ENCODE assay signal across 8 mouse cellular contexts in the genomic region with DNA sequence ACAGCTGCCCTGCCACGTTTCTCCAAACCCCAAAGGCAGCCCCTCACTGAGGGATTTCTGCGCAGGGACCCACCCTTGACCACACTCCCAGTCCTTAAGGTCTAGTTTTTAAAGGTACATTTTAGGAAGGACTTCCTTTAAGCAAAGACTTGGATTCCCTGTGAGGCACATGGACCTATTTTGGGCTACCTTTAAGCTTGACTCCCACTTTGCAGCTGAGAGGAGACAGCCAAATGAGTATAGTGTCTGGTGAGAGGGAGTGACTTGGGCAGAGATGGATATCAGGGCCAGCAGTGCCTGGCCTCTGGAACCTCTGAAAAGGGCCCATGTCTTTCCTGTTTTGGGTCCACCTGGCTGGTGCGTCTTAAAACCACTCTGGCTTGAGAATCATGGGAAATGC. TPM values are rescaled to one million over a fixed set of nuclear protein-coding genes. Genes with fewer than 3 reads are reported as not detected.
A peak's percentile ranks its signal among the peaks of the same experiment; 100 is the strongest.
DNase-seq lines count a peak whose midpoint lies in the region; ATAC-seq and TF ChIP-seq lines count a peak whose summit lies in the region.

No protein-coding gene starts in this region.

- no peak for TF ChIP-seq CTCF in midbrain, postnatal 0 days (IDR thresholded peaks at IDR 0.05)

- no peak for DNase-seq in kidney, postnatal 36 days
- no peak for DNase-seq in embryonic facial prominence, embryonic 11.5 days (ENCODE audit: low spot score)
- DNase-seq in intestine, embryonic 14.5 days (ENCODE audit: low spot score), result no peak
- no peak for DNase-seq in midbrain, postnatal 0 days (ENCODE audit: low spot score)
- no peak for DNase-seq in frontal cortex, postnatal 25 days (ENCODE audit: low spot score in 2 of 2)
- no peak for DNase-seq in spleen, postnatal 4 days (ENCODE audit: low spot score in 2 of 2)
- no peak for DNase-seq in adrenal gland, postnatal 25 days

- WGBS in kidney, embryonic 14.5 days, result 40% methylated on average over 3 of the region's 3 CpGs
- whole genome bisulfite sequencing in embryonic facial prominence, embryonic 11.5 days, result 25% methylated on average over 3 of the region's 3 CpGs
- WGBS in intestine, embryonic 14.5 days, result 33% methylated on average over 3 of the region's 3 CpGs
- WGBS in midbrain, postnatal 0 days, result 37% methylated on average over 3 of the region's 3 CpGs

- peaks cover 14% of the 10 kb centered on the region for H3K4me1 ChIP-seq in kidney, embryonic 14.5 days (ENCODE audit: control insufficient read depth, insufficient read depth, low read length)
- H3K4me1 ChIP-seq in embryonic facial prominence, embryonic 11.5 days (ENCODE audit: control insufficient read depth, insufficient read depth, low read length), result no peaks in the 10 kb centered on the region; the same call in 1 of the 2 replicates
- H3K4me1 ChIP-seq in intestine, embryonic 14.5 days (replicated peaks; ENCODE audit: control insufficient read depth, insufficient read depth, low read length), result peaks cover 6% of the 10 kb centered on the region
- H3K4me1 ChIP-seq in midbrain, postnatal 0 days (ENCODE audit: insufficient read depth, low read length), result no peaks in the 10 kb centered on the region

- no peaks in the 10 kb centered on the region for H3K27me3 ChIP-seq in kidney, embryonic 14.5 days (ENCODE audit: control insufficient read depth, insufficient read depth, low read length)
- no peaks in the 10 kb centered on the region for H3K27me3 ChIP-seq in embryonic facial prominence, embryonic 11.5 days (ENCODE audit: control insufficient read depth, insufficient read depth, low read length)
- no peaks in the 10 kb centered on the region for H3K27me3 ChIP-seq in intestine, embryonic 14.5 days (replicated peaks; ENCODE audit: control insufficient read depth, insufficient read depth, low read length)
- H3K27me3 ChIP-seq in midbrain, postnatal 0 days (ENCODE audit: insufficient read depth, low read length), result no peaks in the 10 kb centered on the region

- H3K9ac ChIP-seq in kidney, embryonic 14.5 days (ENCODE audit: low read depth, low read length), result peak overlapping the region; percentile 65
- H3K9ac ChIP-seq in embryonic facial prominence, embryonic 11.5 days (replicated peaks; ENCODE audit: low read length), result peak overlapping the region; percentile 74
- H3K9ac ChIP-seq in intestine, embryonic 14.5 days (ENCODE audit: low read length), result peak overlapping the region; percentile 55
- no peak overlapping the region; the same call in 1 of the 2 replicates for H3K9ac ChIP-seq in midbrain, postnatal 0 days (replicated peaks; ENCODE audit: low read length, poor library complexity, severe bottlenecking)

- H3K27ac ChIP-seq in kidney, embryonic 14.5 days (ENCODE audit: low read depth, low read length), result 0 out of 2 replicates have a peak overlapping the region, but pooled peaks have one; percentile 44
- peak overlapping the region; percentile 59; the same call in 1 of the 2 replicates for H3K27ac ChIP-seq in embryonic facial prominence, embryonic 11.5 days (replicated peaks; ENCODE audit: low read depth, low read length)
- peak overlapping the region; percentile 6; the same call in 1 of the 2 replicates for H3K27ac ChIP-seq in intestine, embryonic 14.5 days (ENCODE audit: low read depth)
- H3K27ac ChIP-seq in midbrain, postnatal 0 days (ENCODE audit: low read depth, low read length), result 0 out of 2 replicates have a peak overlapping the region, but pooled peaks have one; percentile 43

- peaks cover 71% of the 10 kb centered on the region for H3K36me3 ChIP-seq in kidney, embryonic 14.5 days (ENCODE audit: control insufficient read depth, insufficient read depth, low read length)
- H3K36me3 ChIP-seq in embryonic facial prominence, embryonic 11.5 days (replicated peaks; ENCODE audit: control insufficient read depth, insufficient read depth, low read depth, low read length), result peaks cover 20% of the 10 kb centered on the region
- peaks cover 65% of the 10 kb centered on the region for H3K36me3 ChIP-seq in intestine, embryonic 14.5 days (ENCODE audit: control insufficient read depth, insufficient read depth, low read length)
- peaks cover 59% of the 10 kb centered on the region for H3K36me3 ChIP-seq in midbrain, postnatal 0 days (ENCODE audit: insufficient read depth, low read length)

- ATAC-seq in kidney, embryonic 14.5 days (ENCODE audit: low FRiP score, low TSS enrichment), result no peak; the same call in 1 of the 2 replicates
- ATAC-seq in embryonic facial prominence, embryonic 11.5 days (replicated peaks; ENCODE audit: insufficient number of reproducible peaks, low FRiP score, low TSS enrichment, low read depth), result no peak
- ATAC-seq in intestine, embryonic 14.5 days (replicated peaks; ENCODE audit: low FRiP score, low TSS enrichment, low read depth), result no peak
- no peak for ATAC-seq in midbrain, postnatal 0 days (ENCODE audit: low FRiP score)

- peak overlapping the region; percentile 39 for H3K4me3 ChIP-seq in kidney, embryonic 14.5 days (ENCODE audit: low read length)
- peak overlapping the region; percentile 39 for H3K4me3 ChIP-seq in embryonic facial prominence, embryonic 11.5 days (ENCODE audit: low read depth, low read length)
- H3K4me3 ChIP-seq in intestine, embryonic 14.5 days (ENCODE audit: low read depth, low read length), result peak overlapping the region; percentile 42
- H3K4me3 ChIP-seq in midbrain, postnatal 0 days (ENCODE audit: low read depth, low read length), result peak overlapping the region; percentile 21; the same call in 1 of the 2 replicates

- H3K9me3 ChIP-seq in kidney, embryonic 14.5 days (ENCODE audit: control insufficient read depth, low read length), result no peaks in the 10 kb centered on the region
- no peaks in the 10 kb centered on the region for H3K9me3 ChIP-seq in embryonic facial prominence, embryonic 11.5 days (replicated peaks; ENCODE audit: control insufficient read depth, low read length)
- H3K9me3 ChIP-seq in intestine, embryonic 14.5 days (ENCODE audit: control insufficient read depth, low read length), result no peaks in the 10 kb centered on the region
- no peaks in the 10 kb centered on the region for H3K9me3 ChIP-seq in midbrain, postnatal 0 days (ENCODE audit: low read length)

- H3K4me2 ChIP-seq in kidney, embryonic 14.5 days (replicated peaks; ENCODE audit: low read depth, low read length), result peak overlapping the region; percentile 77
- H3K4me2 ChIP-seq in embryonic facial prominence, embryonic 11.5 days (ENCODE audit: low read depth, low read length), result peak overlapping the region; percentile 94
- peak overlapping the region; percentile 68 for H3K4me2 ChIP-seq in intestine, embryonic 14.5 days (ENCODE audit: low read length)
- H3K4me2 ChIP-seq in midbrain, postnatal 0 days (ENCODE audit: low read depth, low read length, poor library complexity, severe bottlenecking), result peak overlapping the region; percentile 48; the same call in 1 of the 2 replicates

RNA-seq across cellular contexts. Expression of a gene that starts 50.3 kb away (rescaled TPM):
- polyA plus RNA-seq in kidney, embryonic 14.5 days (2014; fragmentation: Nextera tagmentation; extraction: Ambion mirVana), result 115 and 122 TPM in 2 replicates
- 80.1 and 81.5 TPM in 2 replicates for polyA plus RNA-seq in embryonic facial prominence, embryonic 11.5 days (2014; fragmentation: Nextera tagmentation; extraction: Ambion mirVana)
- polyA plus RNA-seq in intestine, embryonic 14.5 days (2014; fragmentation: Nextera tagmentation; extraction: Ambion mirVana), result 94.4 and 99.6 TPM in 2 replicates
- total RNA-seq in midbrain, postnatal 0 days (2014; rRNA removed), result 716 and 795 TPM in 2 replicates
- 208 and 225 TPM in 2 replicates for polyA plus RNA-seq in midbrain, postnatal 0 days (2015; fragmentation: Nextera tagmentation; extraction: Ambion mirVana)
- 165 and 222 TPM in 2 replicates for total RNA-seq in adrenal gland, postnatal 25 days (2021)

Comparison
In these comparisons a context has a peak if more than half of its experiments do, and no peak if none do; other contexts are left out.
1. H3K27ac ChIP-seq: peak in every context shown above with its lines; median percentile 59 in embryonic facial prominence, embryonic 11.5 days; 44 in kidney, embryonic 14.5 days; 43 in midbrain, postnatal 0 days; 6 in intestine, embryonic 14.5 days.